In genomic region chr6:30372627-30373369, GRCm38 (mm10) we compare ENCODE assay signal across 24 mouse cellular contexts. TPM values are rescaled to one million over a fixed set of nuclear protein-coding genes. Genes with fewer than 3 reads are reported as not detected.
DNase-seq lines count a peak whose midpoint lies in the region; ATAC-seq and TF ChIP-seq lines count a peak whose summit lies in the region.
"Had no signal": no experiment of that assay in that cellular context is flagged by ENCODE, and none has a peak within 500 bp of the region (broad histone marks: within the 10 kb centered on the region; RNA-seq: fewer than 3 reads in every experiment).

No protein-coding gene starts in this region.

- TF ChIP-seq POLR2A in kidney, adult 2 months (IDR thresholded peaks at IDR 0.05; ENCODE audit: low read depth, low read length): no peak

- no peak overlapping the region for H3K9ac ChIP-seq in kidney, embryonic 14.5 days (ENCODE audit: low read depth, low read length)
- H3K9ac ChIP-seq: embryonic facial prominence, embryonic 12.5 days; embryonic facial prominence, embryonic 15.5 days; forebrain, postnatal 0 days; hindbrain, embryonic 13.5 days; intestine, embryonic 15.5 days had no signal

- no peaks in the 10 kb centered on the region for H3K27me3 ChIP-seq in kidney, adult 2 months (replicated peaks; ENCODE audit: control insufficient read depth, insufficient read depth, low read length)
- no peaks in the 10 kb centered on the region for H3K27me3 ChIP-seq in kidney, embryonic 14.5 days (ENCODE audit: control insufficient read depth, insufficient read depth, low read length)
- H3K27me3 ChIP-seq: embryonic facial prominence, embryonic 12.5 days; embryonic facial prominence, embryonic 15.5 days; hindbrain, embryonic 13.5 days; intestine, embryonic 15.5 days had no signal

- TF ChIP-seq CTCF in kidney, adult 2 months (conservative IDR thresholded peaks at IDR 0.05; ENCODE audit: insufficient read depth, insufficient read length, low read depth, low read length): no peak

- no peak overlapping the region for H3K4me2 ChIP-seq in kidney, embryonic 14.5 days (replicated peaks; ENCODE audit: low read depth, low read length)
- H3K4me2 ChIP-seq: embryonic facial prominence, embryonic 12.5 days; embryonic facial prominence, embryonic 15.5 days; heart, embryonic 11.5 days; hindbrain, embryonic 13.5 days; intestine, embryonic 15.5 days had no signal

- H3K9me3 ChIP-seq in kidney, embryonic 14.5 days (ENCODE audit: control insufficient read depth, low read length): no peaks in the 10 kb centered on the region
- H3K9me3 ChIP-seq: embryonic facial prominence, embryonic 12.5 days; embryonic facial prominence, embryonic 15.5 days; hindbrain, embryonic 10.5 days; hindbrain, embryonic 13.5 days; intestine, embryonic 15.5 days had no signal

- H3K4me3 ChIP-seq in kidney, adult 2 months (ENCODE audit: insufficient read depth, low read depth, low read length): no peak overlapping the region
- H3K4me3 ChIP-seq in kidney, embryonic 14.5 days (ENCODE audit: low read length): no peak overlapping the region
- no peak overlapping the region for H3K4me3 ChIP-seq in brown adipose tissue, adult 24 weeks (ENCODE audit: insufficient read depth, low read depth, low read length)
- H3K4me3 ChIP-seq: embryonic facial prominence, embryonic 12.5 days; embryonic facial prominence, embryonic 15.5 days; hindbrain, embryonic 10.5 days; hindbrain, embryonic 13.5 days; intestine, embryonic 15.5 days had no signal

- ATAC-seq in kidney, embryonic 14.5 days (ENCODE audit: low FRiP score, low TSS enrichment): no peak
- ATAC-seq: CD4-positive, CD25-positive, alpha-beta regulatory T cell, adult 4 months; forebrain, embryonic 14.5 days; forebrain, postnatal 0 days; hindbrain, embryonic 16.5 days; intestine, embryonic 15.5 days had no signal

- 81% methylated on average over 17 of the region's 17 CpGs for WGBS in kidney, adult 2 months
- 91% methylated on average over 17 of the region's 17 CpGs for WGBS in kidney, embryonic 14.5 days

- no peak overlapping the region for H3K27ac ChIP-seq in kidney, adult 2 months (ENCODE audit: insufficient read depth, low read depth, low read length)
- no peak overlapping the region for H3K27ac ChIP-seq in kidney, embryonic 14.5 days (ENCODE audit: low read depth, low read length)
- H3K27ac ChIP-seq in brown adipose tissue, adult 24 weeks (replicated peaks; ENCODE audit: low read depth, low read length): 0 out of 2 replicates have a peak overlapping the region, but pooled peaks have one; percentile 26
- H3K27ac ChIP-seq: embryonic facial prominence, embryonic 12.5 days; embryonic facial prominence, embryonic 15.5 days; hindbrain, embryonic 10.5 days; hindbrain, embryonic 13.5 days; intestine, embryonic 15.5 days had no signal

- DNase-seq in gastrocnemius, postnatal 25 days: peak; percentile 26
- no peak for DNase-seq in gastrocnemius, adult 18-20 months (ENCODE audit: low spot score)
- peak; percentile 27 for DNase-seq in kidney, adult 2 months
- peak; percentile 54 for DNase-seq in brain, adult 2 months (ENCODE audit: low read depth, low spot score)
- DNase-seq in lung, adult 18-20 months: no peak
- DNase-seq: adrenal gland, adult 2 months; adrenal gland, postnatal 14 days; cerebellum, adult 18-20 months; cerebellum, adult 9-10 months; cerebellum, postnatal 14 days; forebrain, postnatal 0 days; heart, postnatal 36 days; kidney, adult 11 months had no signal

- no peaks in the 10 kb centered on the region for H3K4me1 ChIP-seq in kidney, adult 2 months (ENCODE audit: control insufficient read depth, insufficient read depth, low read length)
- H3K4me1 ChIP-seq in kidney, embryonic 14.5 days (ENCODE audit: control insufficient read depth, insufficient read depth, low read length): no peaks in the 10 kb centered on the region
- H3K4me1 ChIP-seq in brown adipose tissue, adult 24 weeks (ENCODE audit: control insufficient read depth, insufficient read depth, insufficient read length, low read length): peaks cover 24% of the 10 kb centered on the region
- H3K4me1 ChIP-seq: embryonic facial prominence, embryonic 12.5 days; embryonic facial prominence, embryonic 15.5 days; hindbrain, embryonic 10.5 days; intestine, embryonic 15.5 days had no signal

- H3K36me3 ChIP-seq in kidney, adult 2 months (ENCODE audit: control insufficient read depth, insufficient read depth, low read length): peaks cover 5% of the 10 kb centered on the region
- H3K36me3 ChIP-seq in kidney, embryonic 14.5 days (ENCODE audit: control insufficient read depth, insufficient read depth, low read length): peaks cover 90% of the 10 kb centered on the region

RNA-seq across cellular contexts. Expression of gene Zc3hc1, which starts 18.0 kb away (rescaled TPM):
- total RNA-seq in gastrocnemius, postnatal 25 days (2021): 10 to 100 TPM; 15.2 to 15.8 TPM
- total RNA-seq in gastrocnemius, adult 18-20 months (2021): 10 to 100 TPM; 16.3 to 18.5 TPM
- 11.0 and 12.0 TPM in 2 replicates for polyA plus RNA-seq in kidney, adult 2 months (2012; rRNA removed)
- polyA plus RNA-seq in kidney, embryonic 14.5 days (2014; fragmentation: Nextera tagmentation; extraction: Ambion mirVana): 69.4 and 78.3 TPM in 2 replicates
- 11.5 and 13.2 TPM in 2 replicates for polyA plus RNA-seq in brown adipose tissue, adult 24 weeks (2012; ENCODE audit: insufficient read depth, insufficient read length, missing spikeins)

RNA-seq across cellular contexts. Expression of gene Klhdc10, which starts 28.9 kb away (rescaled TPM):
- 10 to 100 TPM; 44.3 to 46.2 TPM for total RNA-seq in gastrocnemius, postnatal 25 days (2021)
- total RNA-seq in gastrocnemius, adult 18-20 months (2021): 10 to 100 TPM; 38.4 to 41.3 TPM
- polyA plus RNA-seq in kidney, adult 2 months (2012; rRNA removed): 34.0 and 42.7 TPM in 2 replicates
- polyA plus RNA-seq in kidney, embryonic 14.5 days (2014; fragmentation: Nextera tagmentation; extraction: Ambion mirVana): 25.7 and 42.8 TPM in 2 replicates
- 18.9 and 19.3 TPM in 2 replicates for polyA plus RNA-seq in brown adipose tissue, adult 24 weeks (2012; ENCODE audit: insufficient read depth, insufficient read length, missing spikeins)

Comparison
In these comparisons a context has a peak if more than half of its experiments do, and no peak if none do; other contexts are left out.
1. DNase-seq: peak in gastrocnemius, postnatal 25 days (single experiment), kidney, adult 2 months (single experiment) and brain, adult 2 months (single experiment); none in gastrocnemius, adult 18-20 months (single experiment) and lung, adult 18-20 months (0 of 2).